Mouse (Mus musculus) embryonic facial prominence, embryonic 11.5 days (tissue): Measurements from ENCODE around the gene Prkcq. TPM values are rescaled to one million over a fixed set of nuclear protein-coding genes. Genes with fewer than 3 reads are reported as not detected.

Experiments used
- ATAC-seq: fragments of 200-750 bp; cut with Nextera tagmentation; replicated peaks from 2 replicates; pipeline ENCODE4 v1.8.0; 2017; ENCODE audit warnings: low read depth; ENCODE audit not compliant: insufficient number of reproducible peaks, low FRiP score, low TSS enrichment
- DNase-seq: peaks from one replicate; pipeline ENCODE4 v3.0.0-alpha.2; 2015; ENCODE audit warnings: low spot score
- H3K27ac ChIP-seq: fragments of 300-500 bp; sonication (generic); replicated peaks from 2 replicates; pipeline ENCODE4 v1.5.1; 2014; ENCODE audit warnings: mild to moderate bottlenecking, low read depth, low read length, control low read depth
- H3K27me3 ChIP-seq: fragments of 300-500 bp; sonication (generic); 2 replicates; pipeline ENCODE4 v1.6.1; 2014; ENCODE audit warnings: mild to moderate bottlenecking, low read length, moderate library complexity, mixed read lengths; ENCODE audit not compliant: control insufficient read depth, insufficient read depth
- H3K36me3 ChIP-seq: fragments of 300-500 bp; sonication (generic); replicated peaks from 2 replicates; pipeline ENCODE4 v1.6.1; 2014; ENCODE audit warnings: low read depth, mild to moderate bottlenecking, low read length, moderate library complexity, mixed read lengths; ENCODE audit not compliant: control insufficient read depth, insufficient read depth
- H3K4me1 ChIP-seq: fragments of 300-500 bp; sonication (generic); 2 replicates; pipeline ENCODE4 v1.6.1; 2014; ENCODE audit warnings: low read length, mixed read lengths; ENCODE audit not compliant: control insufficient read depth, insufficient read depth
- H3K4me2 ChIP-seq: fragments of 300-500 bp; sonication (generic); 2 replicates; pipeline ENCODE4 v1.6.1; 2014; ENCODE audit warnings: low read depth, mild to moderate bottlenecking, control low read depth, low read length, moderate library complexity
- H3K4me3 ChIP-seq: fragments of 300-500 bp; sonication (generic); 2 replicates; pipeline ENCODE4 v1.5.1; 2014; ENCODE audit warnings: low read depth, low read length, control low read depth
- H3K9ac ChIP-seq: fragments of 300-500 bp; sonication (generic); replicated peaks from 2 replicates; pipeline ENCODE4 v1.6.1; 2014; ENCODE audit warnings: mild to moderate bottlenecking, control low read depth, low read length
- H3K9me3 ChIP-seq: fragments of 300-500 bp; sonication (generic); replicated peaks from 2 replicates; pipeline ENCODE4 v1.6.1; 2016; ENCODE audit warnings: mild to moderate bottlenecking, low read length, inconsistent platforms, mixed read lengths; ENCODE audit not compliant: control insufficient read depth
- WGBS: fragments of 180-500 bp; shearing (Covaris S2); extraction: QIAGEN DNeasy Blood & Tissue Kit; methylation state at CpG from one replicate; pipeline ENCODE4 v1.1.7; 2014; 5-methylcytosine and 5-hydroxymethylcytosine counted together
- polyA plus RNA-seq: library from polyadenylated mRNA; unstranded; fragments of >200 nt; fragmentation: Nextera tagmentation; extraction: Ambion mirVana; gene quantifications from 2 replicates; pipeline ENCODE4 v1.2.1, GENCODE M21; 2014

Prkcq gene
- polyA plus RNA-seq, 1 experiment from 2014 or later = 2.8 TPM

DNA sequence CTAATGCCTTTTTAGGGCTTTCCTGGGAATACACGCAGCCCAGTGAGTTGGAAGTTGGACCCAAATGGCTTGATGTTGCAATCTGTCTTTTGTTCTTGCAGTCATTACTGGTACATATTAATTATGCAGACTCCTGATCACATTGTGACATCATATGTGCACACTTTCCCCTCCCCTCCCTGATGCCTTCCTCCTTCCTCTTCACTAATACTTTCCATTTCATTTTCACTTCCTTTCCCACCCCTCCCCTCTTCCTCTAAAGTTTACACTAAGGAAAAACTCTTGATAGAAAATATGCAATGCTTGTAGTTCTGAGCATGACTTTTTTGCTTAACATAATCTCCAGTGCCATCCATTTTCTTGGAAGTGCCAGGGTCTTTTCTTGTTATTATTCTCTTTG is 16.4 kb downstream of the Prkcq start:
- H3K4me2 ChIP-seq = no peak overlapping the region
- 83% methylated on average over 1 of the region's 1 CpGs for whole genome bisulfite sequencing

DNA sequence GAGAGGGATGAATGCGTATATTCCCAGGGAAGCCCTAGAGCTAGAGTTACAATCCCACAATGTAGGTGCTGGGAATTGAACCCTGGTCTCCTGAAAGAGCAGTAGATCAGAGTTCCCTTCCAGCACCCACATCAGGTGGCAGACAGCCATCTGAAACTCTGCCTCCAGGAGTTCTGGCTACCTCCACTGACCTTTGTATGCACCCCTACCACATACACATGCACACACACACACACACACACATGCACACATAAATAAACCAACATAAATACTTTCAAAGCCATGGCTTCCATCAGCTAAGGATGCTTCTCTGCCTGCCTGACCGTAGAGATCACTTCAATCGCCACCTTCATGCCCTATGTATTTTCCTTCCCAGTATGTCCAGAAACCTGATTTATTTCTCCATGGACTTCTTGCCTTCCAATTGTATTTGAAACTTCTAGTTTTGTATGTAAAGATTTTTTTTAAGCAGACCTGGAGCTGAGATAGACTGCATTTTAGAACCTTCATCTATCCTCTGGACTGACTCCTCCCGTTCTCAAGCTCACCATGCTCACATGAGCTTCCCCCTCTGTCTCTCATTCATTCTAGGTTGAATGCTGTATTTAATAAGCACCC is 17.4 kb downstream of the Prkcq start:
- H3K36me3 ChIP-seq = no peaks in the 10 kb centered on the region
- H3K27me3 ChIP-seq = no peaks in the 10 kb centered on the region
- no peak overlapping the region for H3K4me2 ChIP-seq
- DNase-seq = no peak
- no peak for ATAC-seq
- H3K4me1 ChIP-seq = no peaks in the 10 kb centered on the region
- no peak overlapping the region for H3K9ac ChIP-seq
- 84% methylated on average over 4 of the region's 4 CpGs for WGBS
- no peak overlapping the region for H3K4me3 ChIP-seq
- H3K9me3 ChIP-seq = no peaks in the 10 kb centered on the region
- no peak overlapping the region for H3K27ac ChIP-seq

More for the DNA sequence above, 16.4 kb downstream of the Prkcq start:
- H3K4me1 ChIP-seq = no peaks in the 10 kb centered on the region
- no peak for DNase-seq
- H3K27me3 ChIP-seq = no peaks in the 10 kb centered on the region
- ATAC-seq = no peak
- no peak overlapping the region for H3K27ac ChIP-seq
- H3K4me3 ChIP-seq = no peak overlapping the region
- no peaks in the 10 kb centered on the region for H3K36me3 ChIP-seq
- no peaks in the 10 kb centered on the region for H3K9me3 ChIP-seq
- no peak overlapping the region for H3K9ac ChIP-seq

DNA sequence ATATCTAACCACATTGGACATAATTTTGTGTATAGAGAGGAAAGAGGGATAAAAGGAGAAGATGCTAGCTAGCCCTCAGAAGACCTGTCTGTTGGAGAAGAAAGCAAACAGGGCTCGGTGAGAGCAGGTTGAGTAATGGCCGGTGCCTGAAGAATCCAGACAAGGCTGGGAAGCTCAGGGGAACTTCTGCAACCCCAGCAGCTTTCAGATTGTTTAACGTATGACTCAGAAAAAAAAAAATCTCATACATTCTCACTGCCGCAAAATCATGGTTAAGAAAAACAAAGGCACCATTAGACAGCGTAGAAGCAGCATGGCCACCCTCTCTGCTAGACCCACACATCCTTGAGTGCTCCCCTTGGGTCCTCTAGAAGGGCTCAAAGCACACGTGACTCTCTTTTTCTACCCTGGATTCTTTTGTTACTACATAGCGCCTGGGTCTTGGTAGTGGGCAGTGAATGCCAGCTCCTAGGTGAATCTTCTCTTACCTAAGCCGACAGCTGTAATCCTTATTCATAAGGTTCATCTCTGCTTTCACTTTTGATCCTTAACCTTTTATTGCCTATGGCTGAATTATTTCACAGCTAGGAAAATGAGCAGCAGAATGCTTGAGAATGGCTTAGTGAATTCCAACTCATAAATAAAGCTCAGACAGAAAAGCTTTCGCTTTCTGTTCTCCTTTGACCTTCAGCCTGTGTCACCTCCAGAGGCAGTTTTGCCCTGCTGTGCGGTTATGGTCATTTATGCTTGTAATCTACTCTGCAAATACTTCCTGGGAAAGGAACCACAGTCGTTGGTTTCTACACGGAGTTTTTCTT is 20.6 kb downstream of the Prkcq start:
- Histone ChIP-seq H3K36me3 (no peaks in the 10 kb centered on the region), H3K4me2 (no peak overlapping the region), H3K27me3 (no peaks in the 10 kb centered on the region), H3K27ac (no peak overlapping the region), H3K9me3 (no peaks in the 10 kb centered on the region), H3K9ac (no peak overlapping the region), H3K4me3 (no peak overlapping the region), H3K4me1 (no peaks in the 10 kb centered on the region)
- no peak for DNase-seq
- WGBS = 75% methylated on average over 12 of the region's 12 CpGs
- ATAC-seq = no peak

DNA sequence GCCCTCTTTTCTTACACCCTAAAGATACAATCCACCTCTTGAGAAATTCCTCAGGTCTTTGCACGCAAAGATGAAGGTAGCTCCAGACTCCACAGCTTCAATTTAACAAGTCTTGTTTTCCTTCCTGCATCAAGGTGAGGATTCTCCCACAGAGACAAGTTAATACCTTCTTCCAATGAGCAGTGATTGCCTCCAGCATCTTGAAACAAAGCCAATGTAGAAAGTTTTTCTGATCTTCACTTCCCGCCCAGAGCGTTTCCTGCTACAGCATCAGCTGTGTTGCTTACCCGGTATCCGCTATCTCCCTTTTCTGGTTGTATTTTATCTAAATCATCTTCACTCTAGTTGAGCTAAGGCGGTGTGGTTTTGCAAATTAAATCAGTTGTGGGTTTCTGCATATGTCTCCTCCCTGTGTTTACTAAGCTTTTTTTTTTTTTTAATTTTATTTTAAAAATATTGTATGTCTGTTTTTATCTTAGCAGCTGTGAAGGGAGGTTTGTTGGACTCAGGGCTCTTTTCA is 21.3 kb downstream of the Prkcq start:
- 87% methylated on average over 6 of the region's 6 CpGs for WGBS
- Histone ChIP-seq H3K27ac (no peak overlapping the region), H3K9me3 (no peaks in the 10 kb centered on the region), H3K9ac (no peak overlapping the region), H3K4me2 (no peak overlapping the region), H3K36me3 (no peaks in the 10 kb centered on the region), H3K4me3 (no peak overlapping the region), H3K4me1 (no peaks in the 10 kb centered on the region), H3K27me3 (no peaks in the 10 kb centered on the region)
- DNase-seq (no peak), ATAC-seq (no peak)

DNA sequence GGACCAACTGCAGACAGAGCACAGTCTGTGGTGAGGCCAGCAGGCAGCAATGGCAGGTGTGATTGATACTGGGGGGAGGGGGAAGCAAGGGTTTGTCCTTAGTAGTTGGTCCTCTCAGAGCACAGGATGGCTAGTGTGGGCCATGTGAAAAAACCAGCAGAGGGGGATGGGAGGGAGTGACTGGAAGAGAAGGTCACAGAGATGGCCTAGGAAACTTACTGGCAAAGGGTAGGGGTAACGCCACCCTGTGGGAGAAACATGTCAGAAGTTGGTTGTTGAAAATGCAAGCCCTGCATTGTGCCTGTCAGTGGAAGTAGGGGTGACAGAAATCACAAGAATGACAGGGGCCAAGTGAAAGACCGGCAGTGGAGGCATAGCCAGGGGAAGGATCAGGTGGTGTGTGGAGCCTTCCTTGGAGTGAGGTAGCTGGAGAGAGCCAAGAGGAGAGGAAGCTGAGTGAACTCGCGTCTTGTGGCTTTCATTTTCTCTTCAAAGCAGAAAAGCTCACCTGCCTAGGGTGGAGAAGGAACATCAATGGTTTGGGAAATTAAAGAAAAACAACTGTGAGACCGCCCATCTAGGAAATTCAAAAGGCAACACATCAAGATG is 22.9 kb downstream of the Prkcq start:
- H3K9me3 ChIP-seq = no peaks in the 10 kb centered on the region
- DNase-seq (no peak), ATAC-seq (no peak)
- WGBS = 78% methylated on average over 5 of the region's 5 CpGs
- H3K27ac ChIP-seq = no peak overlapping the region
- H3K4me2 ChIP-seq = no peak overlapping the region
- no peak overlapping the region for H3K9ac ChIP-seq
- no peaks in the 10 kb centered on the region for H3K36me3 ChIP-seq
- H3K4me3 ChIP-seq = no peak overlapping the region
- no peaks in the 10 kb centered on the region for H3K4me1 ChIP-seq
- no peaks in the 10 kb centered on the region for H3K27me3 ChIP-seq

DNA sequence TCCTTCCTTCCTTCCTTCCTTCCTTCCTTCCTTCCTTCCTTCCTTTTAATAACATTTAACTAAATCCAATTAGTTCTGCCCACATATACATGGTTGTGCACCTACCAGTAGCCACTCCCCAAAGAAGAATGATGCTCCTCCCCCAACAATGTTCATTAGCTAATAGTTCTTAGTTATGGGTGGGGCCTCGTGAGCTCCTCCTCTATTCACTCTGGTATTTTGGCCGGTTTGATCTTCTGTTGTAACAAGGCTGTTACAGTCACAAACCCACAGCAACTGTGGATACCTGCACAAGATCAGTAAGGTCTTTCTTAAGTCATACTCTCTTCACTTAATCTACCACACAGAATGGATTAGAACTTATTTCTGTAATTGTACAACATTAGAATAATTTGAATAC is 24.2 kb downstream of the Prkcq start:
- DNase-seq = no peak
- Histone ChIP-seq H3K9ac (no peak overlapping the region), H3K4me3 (no peak overlapping the region), H3K4me1 (no peaks in the 10 kb centered on the region), H3K4me2 (no peak overlapping the region), H3K27me3 (no peaks in the 10 kb centered on the region), H3K27ac (no peak overlapping the region), H3K36me3 (no peaks in the 10 kb centered on the region), H3K9me3 (no peaks in the 10 kb centered on the region)
- no peak for ATAC-seq
- 90% methylated on average over 2 of the region's 2 CpGs for WGBS

DNA sequence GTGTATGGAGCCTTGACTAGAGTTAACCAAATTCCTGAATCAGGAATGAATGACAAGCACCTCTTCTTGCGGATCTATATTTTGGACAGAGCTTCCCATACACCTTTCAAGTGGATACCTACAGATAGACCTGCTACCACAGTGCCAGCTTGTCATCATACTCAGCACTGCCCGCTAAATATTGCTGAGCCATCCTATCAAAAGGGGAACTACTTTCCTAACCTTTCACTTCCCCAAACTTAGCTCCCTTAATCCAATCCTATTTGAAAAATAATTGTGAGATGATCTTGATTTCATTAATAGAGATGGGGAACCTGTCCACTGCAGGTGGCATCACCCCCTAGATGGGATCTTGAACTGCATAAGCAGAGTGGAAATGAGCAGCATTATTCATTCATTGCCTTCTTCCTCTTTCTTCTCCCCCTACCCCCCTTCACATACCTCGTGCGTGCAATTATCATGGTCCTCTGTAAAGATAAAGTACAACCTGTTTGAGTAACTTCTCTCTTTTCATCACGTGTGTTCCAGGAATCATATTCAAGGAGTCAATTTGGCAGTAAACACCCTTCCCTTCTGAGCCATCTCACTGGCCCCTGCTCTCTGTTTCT is 25.1 kb downstream of the Prkcq start:
- no peaks in the 10 kb centered on the region for H3K9me3 ChIP-seq
- no peak overlapping the region for H3K4me2 ChIP-seq
- H3K4me3 ChIP-seq = no peak overlapping the region
- no peak overlapping the region for H3K27ac ChIP-seq
- DNase-seq = no peak
- no peaks in the 10 kb centered on the region for H3K27me3 ChIP-seq
- WGBS = 90% methylated on average over 5 of the region's 5 CpGs
- no peak overlapping the region for H3K9ac ChIP-seq
- no peaks in the 10 kb centered on the region for H3K4me1 ChIP-seq
- H3K36me3 ChIP-seq = no peaks in the 10 kb centered on the region
- no peak for ATAC-seq
